Mouse (Mus musculus) limb, embryonic 13.5 days (tissue): ENCODE measurements at regions not wholly inside any gene's neighbourhood (a gene's known extent, or its start where the extent isn't known, plus 50 kb on each side); places are given as distances from the start of the nearest gene placed in this dataset.

Experiments
- ATAC-seq: fragments of 200-750 bp; cut with Nextera tagmentation; 2 replicates; pipeline ENCODE4 v1.8.0; 2017; ENCODE audit warnings: low read depth, moderate number of reproducible peaks, moderate TSS enrichment; ENCODE audit not compliant: low FRiP score
- H3K27ac ChIP-seq: fragments of 300-500 bp; sonication (generic); 2 replicates; pipeline ENCODE4 v1.5.1; 2015; ENCODE audit warnings: inconsistent platforms, mild to moderate bottlenecking, moderate library complexity
- H3K27me3 ChIP-seq: fragments of 300-500 bp; sonication (generic); 2 replicates; pipeline ENCODE4 v1.6.1; 2015; ENCODE audit warnings: mild to moderate bottlenecking, inconsistent platforms
- H3K36me3 ChIP-seq: fragments of 300-500 bp; sonication (generic); 2 replicates; pipeline ENCODE4 v1.6.1; 2015; ENCODE audit warnings: inconsistent platforms, mild to moderate bottlenecking, moderate library complexity
- H3K4me1 ChIP-seq: fragments of 300-500 bp; sonication (generic); 2 replicates; pipeline ENCODE4 v1.6.1; 2015; ENCODE audit warnings: inconsistent platforms
- H3K4me2 ChIP-seq: fragments of 300-500 bp; sonication (generic); replicated peaks from 2 replicates; pipeline ENCODE4 v1.6.1; 2015; ENCODE audit warnings: inconsistent platforms, mild to moderate bottlenecking, moderate library complexity
- H3K4me3 ChIP-seq: fragments of 300-500 bp; sonication (generic); 2 replicates; pipeline ENCODE4 v1.5.1; 2015; ENCODE audit warnings: moderate library complexity, mild to moderate bottlenecking, inconsistent platforms
- H3K9ac ChIP-seq: fragments of 300-500 bp; sonication (generic); 2 replicates; pipeline ENCODE4 v1.6.1; 2015; ENCODE audit warnings: mild to moderate bottlenecking, inconsistent platforms
- H3K9me3 ChIP-seq: fragments of 300-500 bp; sonication (generic); 2 replicates; pipeline ENCODE4 v1.6.1; 2016; ENCODE audit warnings: inconsistent platforms
- WGBS: fragments of 180-500 bp; shearing (Covaris S2); methylation state at CpG from one replicate; pipeline ENCODE4 v1.1.7; 2015; 5-methylcytosine and 5-hydroxymethylcytosine counted together

DNA sequence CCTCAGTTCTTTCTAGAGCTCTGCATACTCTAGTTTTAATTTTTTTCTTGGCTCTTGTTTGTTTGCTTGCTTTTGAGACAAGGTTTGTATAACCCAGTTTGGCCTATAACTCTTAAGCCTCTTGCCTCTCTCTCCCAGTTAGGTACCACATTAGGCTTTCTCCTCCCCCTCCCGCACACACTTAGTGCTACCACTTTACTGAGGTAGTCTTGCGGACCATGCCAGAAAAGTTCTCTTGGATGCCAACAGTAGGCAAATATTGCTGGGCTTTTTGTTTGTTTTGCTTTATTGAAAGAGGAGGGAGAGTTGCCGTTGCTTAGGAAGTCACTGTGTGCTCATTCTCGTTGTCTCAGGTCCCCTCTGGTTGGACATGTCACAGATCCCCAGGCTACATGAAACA is 259.4 kb upstream of the Sall1 start:
- no peak for ATAC-seq
- H3K4me2 ChIP-seq = no peak overlapping the region
- peaks cover 4% of the 10 kb centered on the region for H3K4me1 ChIP-seq
- no peaks in the 10 kb centered on the region for H3K9me3 ChIP-seq
- no peak overlapping the region for H3K9ac ChIP-seq
- 86% methylated on average over 4 of the region's 4 CpGs for WGBS
- H3K4me3 ChIP-seq = no peak overlapping the region
- H3K36me3 ChIP-seq = no peaks in the 10 kb centered on the region
- H3K27me3 ChIP-seq = 0 out of 2 replicates have a peak, but pooled peaks cover 5% of the 10 kb centered on the region
- H3K27ac ChIP-seq = no peak overlapping the region

DNA sequence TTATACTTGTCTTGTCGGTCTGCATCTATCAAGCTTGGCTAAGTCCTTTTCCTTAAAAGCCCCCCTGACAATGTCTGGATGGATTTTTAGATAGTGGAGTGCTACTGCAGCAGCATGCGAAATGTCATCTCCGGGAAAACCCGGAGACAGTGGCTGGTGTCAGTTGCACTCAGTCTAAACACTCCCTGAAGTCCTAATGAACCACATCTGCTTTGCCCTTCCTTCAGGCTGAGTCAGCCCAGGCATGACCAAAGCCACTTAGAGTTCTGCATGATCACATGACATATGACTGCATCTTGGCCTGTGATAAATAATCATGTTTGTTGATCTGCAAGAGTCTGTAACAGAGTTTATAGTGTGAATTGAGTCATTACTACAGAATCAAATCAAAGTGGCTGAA is 255.7 kb upstream of the Sall1 start:
- H3K4me3 ChIP-seq = no peak overlapping the region
- H3K27ac ChIP-seq = no peak overlapping the region
- no peak overlapping the region for H3K9ac ChIP-seq
- ATAC-seq = no peak
- H3K36me3 ChIP-seq = no peaks in the 10 kb centered on the region
- H3K27me3 ChIP-seq = no peaks in the 10 kb centered on the region
- no peaks in the 10 kb centered on the region for H3K9me3 ChIP-seq
- H3K4me2 ChIP-seq = no peak overlapping the region
- no peaks in the 10 kb centered on the region for H3K4me1 ChIP-seq
- WGBS = 80% methylated on average over 4 of the region's 4 CpGs

DNA sequence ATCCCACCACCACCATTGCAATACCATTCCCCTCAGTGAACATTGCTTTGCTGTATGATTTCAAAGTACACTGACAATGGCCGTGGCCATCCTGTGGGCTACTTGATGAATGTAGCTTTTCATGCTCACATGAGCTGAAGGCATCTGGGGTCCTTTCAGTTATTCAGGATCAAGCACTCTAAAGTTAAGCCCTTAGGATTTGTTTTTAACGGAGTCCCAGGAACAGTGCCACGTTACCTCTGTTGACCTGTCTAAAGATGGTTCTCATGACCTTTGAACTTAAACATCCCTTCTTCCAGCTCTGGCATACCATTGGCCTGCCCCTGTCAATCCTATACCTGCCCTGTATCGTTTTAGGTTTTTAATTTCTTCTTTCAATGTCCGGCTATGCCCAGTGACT is 251.7 kb upstream of the Sall1 start:
- H3K4me3 ChIP-seq = no peak overlapping the region
- no peak overlapping the region for H3K27ac ChIP-seq
- no peaks in the 10 kb centered on the region for H3K36me3 ChIP-seq
- no peak overlapping the region for H3K9ac ChIP-seq
- H3K4me2 ChIP-seq = no peak overlapping the region
- no peaks in the 10 kb centered on the region for H3K4me1 ChIP-seq
- ATAC-seq = no peak
- H3K27me3 ChIP-seq = no peaks in the 10 kb centered on the region
- 68% methylated on average over 5 of the region's 5 CpGs for WGBS
- H3K9me3 ChIP-seq = no peaks in the 10 kb centered on the region

DNA sequence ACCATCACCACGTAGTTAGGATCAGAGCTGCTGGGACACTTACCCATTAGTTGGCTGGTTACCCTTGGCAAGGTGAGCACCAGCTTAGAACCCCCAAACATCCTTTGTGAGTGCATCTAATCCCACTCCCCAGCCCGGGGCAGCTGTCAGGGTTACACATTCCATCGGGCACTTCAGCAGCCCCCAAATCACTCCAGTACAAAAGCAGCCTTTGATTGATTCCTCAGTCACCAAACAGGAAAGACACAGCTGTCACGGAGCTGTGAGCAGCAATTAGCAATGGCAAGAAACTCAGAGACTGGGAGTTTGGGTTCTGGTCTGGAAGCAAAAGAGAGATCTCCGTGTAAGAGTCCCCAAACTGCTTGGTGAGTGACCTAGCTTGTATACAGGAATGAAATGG is 245.1 kb upstream of the Sall1 start:
- Histone ChIP-seq H3K27me3 (peaks cover 15% of the 10 kb centered on the region), H3K9me3 (no peaks in the 10 kb centered on the region), H3K27ac (no peak overlapping the region), H3K4me2 (no peak overlapping the region), H3K9ac (no peak overlapping the region), H3K4me3 (no peak overlapping the region), H3K36me3 (no peaks in the 10 kb centered on the region), H3K4me1 (0 out of 2 replicates have a peak, but pooled peaks cover 3% of the 10 kb centered on the region)
- WGBS = 13% methylated on average over 5 of the region's 5 CpGs
- no peak for ATAC-seq

DNA sequence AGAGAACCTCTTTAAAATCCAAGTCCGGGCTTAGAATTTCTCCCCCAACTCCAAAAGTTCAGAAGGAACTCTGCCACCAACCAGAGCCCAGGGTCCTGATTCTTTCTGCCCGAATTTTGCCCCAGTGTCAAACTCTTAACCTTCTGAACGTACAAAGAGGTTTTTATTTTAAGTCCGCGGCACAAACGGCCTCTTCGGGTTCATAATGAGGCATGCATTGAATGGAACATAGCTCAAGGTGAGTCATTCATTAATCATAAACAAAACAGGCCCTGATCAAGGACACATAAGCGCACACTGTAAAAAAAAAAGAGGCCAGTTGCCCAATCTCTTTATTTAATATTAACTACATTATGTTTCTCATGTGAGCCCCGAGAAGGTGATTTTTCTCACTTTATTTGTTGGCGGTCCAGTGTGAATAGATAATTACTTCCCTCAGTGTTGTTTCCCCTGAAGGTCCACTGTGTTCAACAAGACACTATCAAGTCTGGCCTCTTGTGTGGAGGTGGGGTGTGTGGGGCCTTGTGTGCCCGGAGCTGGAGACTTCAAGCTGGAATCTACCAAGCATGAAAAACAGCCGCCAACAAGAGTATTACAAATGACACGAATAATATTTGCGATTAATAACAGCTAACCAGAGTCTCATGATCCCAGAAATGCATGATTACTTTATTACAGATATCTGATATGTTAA is 241.1 kb upstream of the Sall1 start:
- Histone ChIP-seq H3K4me2 (no peak overlapping the region), H3K27me3 (peaks cover 13% of the 10 kb centered on the region), H3K9me3 (no peaks in the 10 kb centered on the region), H3K4me3 (no peak overlapping the region), H3K4me1 (0 out of 2 replicates have a peak, but pooled peaks cover 5% of the 10 kb centered on the region), H3K36me3 (no peaks in the 10 kb centered on the region), H3K9ac (no peak overlapping the region), H3K27ac (no peak overlapping the region)
- 77% methylated on average over 14 of the region's 14 CpGs for WGBS
- no peak for ATAC-seq

DNA sequence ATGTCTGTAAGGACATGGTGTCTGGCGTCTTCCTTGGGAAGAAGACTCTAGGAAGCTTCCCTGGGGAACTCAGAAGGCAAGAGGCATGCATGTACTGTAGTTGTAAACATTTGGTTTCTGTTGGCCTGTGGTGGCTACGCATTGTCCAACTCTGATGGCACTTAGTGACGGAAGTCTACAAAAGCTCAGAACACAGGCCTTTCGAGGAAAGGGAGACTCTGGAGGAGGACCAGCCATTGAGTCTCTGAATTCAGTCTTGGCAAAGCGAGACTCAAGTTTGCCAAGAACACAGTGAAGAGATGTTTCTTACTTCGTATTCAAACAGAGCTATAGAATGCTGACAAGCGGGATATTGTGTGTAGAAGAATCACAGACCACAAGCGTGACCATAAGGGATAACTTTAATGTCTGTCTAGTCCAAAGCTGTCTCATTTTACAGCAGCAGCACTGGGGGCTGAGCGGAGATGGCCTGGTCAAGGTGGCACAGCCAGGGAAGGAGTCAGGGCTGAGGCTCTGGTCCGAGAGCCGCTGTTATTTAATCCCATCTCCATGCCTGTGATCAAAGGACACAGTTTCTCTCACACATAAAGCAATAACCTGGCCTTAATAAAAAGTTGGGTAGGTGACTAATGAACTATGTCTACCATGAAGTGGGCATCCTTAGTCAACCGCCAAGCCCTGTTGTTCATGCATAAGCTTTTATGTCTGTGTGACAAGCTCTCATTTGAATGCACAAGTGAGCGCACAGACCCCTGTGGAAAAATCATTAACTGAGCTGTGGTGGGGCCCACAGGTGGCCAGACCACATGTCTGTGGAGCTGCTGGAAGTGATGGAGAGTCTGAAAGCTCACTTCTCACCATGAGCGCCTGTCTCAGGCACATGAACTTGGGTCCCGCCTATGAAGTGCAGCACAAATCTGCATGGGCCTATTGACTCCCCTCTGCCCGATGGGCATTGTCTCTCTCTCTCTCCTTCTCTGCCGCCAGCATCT is 239.4 kb upstream of the Sall1 start:
- Histone ChIP-seq H3K4me3 (no peak overlapping the region), H3K27ac (no peak overlapping the region), H3K27me3 (no peaks in the 10 kb centered on the region; the same call in 1 of the 2 replicates), H3K4me2 (no peak overlapping the region), H3K4me1 (0 out of 2 replicates have a peak, but pooled peaks cover 2% of the 10 kb centered on the region), H3K9me3 (no peaks in the 10 kb centered on the region), H3K36me3 (no peaks in the 10 kb centered on the region), H3K9ac (no peak overlapping the region)
- 78% methylated on average over 17 of the region's 17 CpGs for WGBS
- no peak for ATAC-seq

DNA sequence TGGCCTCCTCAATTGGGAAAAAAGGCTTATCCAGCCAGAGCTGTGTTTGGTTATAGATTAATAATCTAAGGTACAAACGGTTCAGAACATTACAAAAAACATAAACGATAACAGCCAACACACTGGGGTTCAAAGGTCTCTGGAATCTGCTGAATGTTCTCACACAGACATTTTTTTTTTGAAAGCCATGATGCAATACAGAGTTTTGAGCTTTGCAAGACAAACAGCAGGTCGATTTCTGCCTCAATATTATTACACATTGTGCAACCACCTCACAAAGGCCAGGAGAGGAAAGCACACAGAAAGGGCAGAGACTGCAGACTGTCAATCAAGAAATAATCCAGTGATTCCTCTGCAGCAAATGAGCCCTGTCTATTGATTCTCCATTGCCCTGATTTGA is 235.9 kb upstream of the Sall1 start:
- ATAC-seq = no peak
- no peaks in the 10 kb centered on the region for H3K9me3 ChIP-seq
- H3K36me3 ChIP-seq = no peaks in the 10 kb centered on the region
- no peak overlapping the region for H3K4me3 ChIP-seq
- no peak overlapping the region for H3K9ac ChIP-seq
- no peak overlapping the region for H3K4me2 ChIP-seq
- H3K27me3 ChIP-seq = no peaks in the 10 kb centered on the region
- no peak overlapping the region for H3K27ac ChIP-seq
- 72% methylated on average over 3 of the region's 3 CpGs for WGBS
- 0 out of 2 replicates have a peak, but pooled peaks cover 2% of the 10 kb centered on the region for H3K4me1 ChIP-seq

DNA sequence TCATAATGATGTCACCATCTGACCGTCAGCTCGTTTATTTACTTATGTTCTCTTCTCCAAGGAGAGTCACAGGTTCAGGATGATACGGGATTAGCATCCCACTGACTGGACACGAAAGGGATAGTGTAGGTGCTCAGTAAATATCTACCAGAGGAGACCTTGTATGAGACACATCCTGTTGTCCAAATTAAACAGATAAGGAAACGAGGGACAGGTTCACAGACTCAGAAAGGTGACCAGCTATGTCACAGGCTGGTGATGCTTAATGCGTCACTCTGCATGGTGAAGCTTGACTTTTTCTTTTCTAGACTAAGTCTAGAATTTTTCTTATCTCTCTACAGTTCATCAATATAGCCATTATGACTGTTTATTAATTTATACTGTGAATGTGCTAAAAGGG is 235.2 kb upstream of the Sall1 start:
- Histone ChIP-seq H3K4me3 (no peak overlapping the region), H3K4me1 (0 out of 2 replicates have a peak, but pooled peaks cover 2% of the 10 kb centered on the region), H3K4me2 (no peak overlapping the region), H3K9ac (no peak overlapping the region), H3K36me3 (no peaks in the 10 kb centered on the region), H3K9me3 (no peaks in the 10 kb centered on the region), H3K27ac (no peak overlapping the region), H3K27me3 (0 out of 2 replicates have a peak, but pooled peaks cover 4% of the 10 kb centered on the region)
- WGBS = 90% methylated on average over 6 of the region's 6 CpGs
- no peak for ATAC-seq

DNA sequence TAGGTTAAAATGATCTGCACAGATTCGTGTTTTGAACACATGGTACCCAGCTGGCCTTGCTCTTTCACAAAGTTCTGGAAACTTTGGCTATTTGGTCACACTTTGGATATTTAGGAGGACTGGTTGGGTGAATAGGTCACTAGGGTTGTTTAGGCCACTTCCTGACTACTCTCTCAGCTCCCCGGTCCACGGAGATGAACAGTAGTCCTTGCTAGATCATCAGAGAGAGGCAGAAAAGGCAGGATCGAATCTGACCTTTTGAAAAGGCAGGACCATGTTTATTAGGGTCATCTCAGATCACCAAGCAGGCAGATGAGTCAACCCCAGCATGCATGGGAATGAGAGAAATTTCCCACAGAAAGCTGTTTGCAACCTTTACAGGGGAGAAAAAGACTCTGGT is 229.3 kb upstream of the Sall1 start:
- no peak overlapping the region for H3K27ac ChIP-seq
- no peak for ATAC-seq
- no peak overlapping the region for H3K9ac ChIP-seq
- no peaks in the 10 kb centered on the region for H3K9me3 ChIP-seq
- 48% methylated on average over 4 of the region's 4 CpGs for WGBS
- H3K36me3 ChIP-seq = no peaks in the 10 kb centered on the region
- H3K4me1 ChIP-seq = peaks cover 12% of the 10 kb centered on the region
- peaks cover 37% of the 10 kb centered on the region for H3K27me3 ChIP-seq
- no peak overlapping the region for H3K4me3 ChIP-seq
- no peak overlapping the region for H3K4me2 ChIP-seq

DNA sequence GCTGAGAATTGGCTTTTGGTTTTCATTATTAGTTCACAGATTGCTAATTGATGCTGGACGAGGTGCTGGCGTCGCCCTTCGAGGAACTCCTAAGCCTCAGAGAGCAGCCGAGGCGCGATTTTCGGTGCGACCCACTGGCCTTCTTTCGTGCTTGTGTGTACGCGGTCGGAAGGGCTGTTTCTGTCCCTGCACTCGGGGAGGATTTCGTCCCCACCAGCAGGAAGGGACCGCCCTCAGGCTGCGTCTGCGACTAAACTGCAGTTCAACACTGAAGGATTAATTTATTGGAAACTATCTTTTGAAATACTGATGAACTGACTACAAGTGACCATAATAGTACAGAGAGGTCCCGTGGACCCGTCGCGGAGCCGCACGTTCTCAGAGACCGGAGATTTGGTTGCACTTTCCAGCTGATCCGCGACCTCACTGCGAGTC is 228.4 kb upstream of the Sall1 start:
- Histone ChIP-seq H3K27me3 (peaks cover 37% of the 10 kb centered on the region), H3K4me1 (peaks cover 12% of the 10 kb centered on the region), H3K9me3 (no peaks in the 10 kb centered on the region), H3K4me2 (peak overlapping the region; percentile 70), H3K36me3 (no peaks in the 10 kb centered on the region), H3K4me3 (peak overlapping the region; percentile 41), H3K27ac (no peak overlapping the region), H3K9ac (peak overlapping the region; percentile 46)
- no peak for ATAC-seq
- 2% methylated on average over 28 of the region's 28 CpGs for WGBS

DNA sequence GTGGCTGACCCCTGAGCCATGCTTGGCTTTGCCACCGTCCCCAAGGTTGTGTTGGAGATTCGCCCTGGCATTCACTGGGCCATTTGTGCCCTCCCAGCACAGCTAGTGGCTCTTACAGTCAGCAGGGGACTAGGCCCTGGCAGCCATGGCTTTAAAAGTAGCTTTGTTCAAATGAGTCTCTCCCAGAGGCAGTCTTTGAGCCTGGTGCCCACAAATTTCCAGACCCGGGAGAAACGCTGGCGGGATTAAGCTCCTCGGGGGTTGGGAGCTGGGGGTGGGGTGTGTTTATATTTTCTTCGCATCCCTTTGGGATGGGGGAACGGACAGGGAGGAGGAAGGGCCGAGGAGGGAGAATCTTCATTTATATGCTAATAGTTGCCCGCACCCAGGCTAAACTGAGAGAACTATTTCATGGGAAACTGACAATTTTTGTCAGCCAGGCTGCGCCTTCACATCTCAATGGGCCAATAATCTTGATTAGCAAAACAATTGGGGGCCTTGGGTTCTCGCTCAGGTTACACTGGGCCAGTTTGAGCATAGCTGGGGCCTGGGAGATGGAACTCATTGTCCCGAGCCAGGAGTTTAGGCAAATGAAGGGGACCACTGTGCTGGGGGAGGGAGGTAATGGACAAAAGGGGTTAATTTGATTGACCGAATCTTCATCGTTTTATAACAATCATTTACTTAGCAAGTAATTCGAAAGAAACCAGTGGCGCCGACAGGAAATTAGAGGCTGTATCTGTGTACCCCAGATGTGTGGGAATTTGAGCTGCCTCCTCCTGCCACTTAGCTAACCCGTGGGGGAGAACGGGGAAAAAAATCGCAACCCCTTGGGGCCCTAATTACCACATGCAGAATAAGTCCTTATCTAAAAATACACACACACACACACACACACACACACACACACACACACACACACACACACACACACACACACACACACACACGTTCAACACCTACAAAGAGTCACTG is 227.7 kb upstream of the Sall1 start:
- Histone ChIP-seq H3K36me3 (no peaks in the 10 kb centered on the region), H3K27me3 (peaks cover 37% of the 10 kb centered on the region), H3K4me1 (peaks cover 12% of the 10 kb centered on the region), H3K4me2 (peak overlapping the region; percentile 70), H3K27ac (no peak overlapping the region), H3K4me3 (peak overlapping the region; percentile 41), H3K9me3 (no peaks in the 10 kb centered on the region), H3K9ac (peak overlapping the region; percentile 46; the same call in 1 of the 2 replicates)
- ATAC-seq = no peak
- 9% methylated on average over 21 of the region's 22 CpGs for WGBS
